Mouse (Mus musculus) stomach, postnatal 0 days (tissue): ENCODE results near the gene Syt7. TPM values are rescaled to one million over a fixed set of nuclear protein-coding genes. Genes with fewer than 3 reads are reported as not detected.

ENCODE experiments used
- ATAC-seq: fragments of 200-750 bp; cut with Nextera tagmentation; 2 replicates; pipeline ENCODE4 v1.8.0; 2017; ENCODE audit not compliant: low FRiP score, low TSS enrichment
- DNase-seq: peaks from one replicate; pipeline ENCODE4 v3.0.0-alpha.2; 2016; ENCODE audit warnings: low spot score
- H3K27ac ChIP-seq: fragments of 300-500 bp; sonication (generic); replicated peaks from 2 replicates; pipeline ENCODE4 v1.5.1; 2014; ENCODE audit warnings: mild to moderate bottlenecking, control low read depth
- H3K27me3 ChIP-seq: fragments of 300-500 bp; sonication (generic); 2 replicates; pipeline ENCODE4 v1.6.1; 2014; ENCODE audit warnings: low read length; ENCODE audit not compliant: control insufficient read depth, insufficient read depth
- H3K36me3 ChIP-seq: fragments of 300-500 bp; sonication (generic); 2 replicates; pipeline ENCODE4 v1.6.1; 2014; ENCODE audit warnings: low read length, mixed read lengths; ENCODE audit not compliant: control insufficient read depth, insufficient read depth
- H3K4me1 ChIP-seq: fragments of 300-500 bp; sonication (generic); replicated peaks from 2 replicates; pipeline ENCODE4 v1.6.1; 2014; ENCODE audit warnings: antibody characterized with exemption; ENCODE audit not compliant: control insufficient read depth, insufficient read depth
- H3K4me2 ChIP-seq: fragments of 300-500 bp; sonication (generic); replicated peaks from 2 replicates; pipeline ENCODE4 v1.6.1; 2014; ENCODE audit warnings: low read depth, mild to moderate bottlenecking, control low read depth, moderate library complexity
- H3K4me3 ChIP-seq: fragments of 300-500 bp; sonication (generic); 2 replicates; pipeline ENCODE4 v1.5.1; 2014; ENCODE audit warnings: low read depth, low read length, control low read depth
- H3K9ac ChIP-seq: fragments of 300-500 bp; sonication (generic); 2 replicates; pipeline ENCODE4 v1.6.1; 2014; ENCODE audit warnings: mild to moderate bottlenecking, low read length, control low read depth, mixed read lengths
- H3K9me3 ChIP-seq: fragments of 300-500 bp; sonication (generic); 2 replicates; pipeline ENCODE4 v1.6.1; 2016; ENCODE audit warnings: low read length; ENCODE audit not compliant: control insufficient read depth
- CTCF ChIP-seq: IDR thresholded peaks from 2 replicates; pipeline ENCODE4 v1.5.1; 2016; ENCODE audit warnings: antibody characterized with exemption, low read depth, mild to moderate bottlenecking, moderate library complexity
- EP300 ChIP-seq: optimal IDR thresholded peaks from 2 replicates; pipeline ENCODE3; 2016; ENCODE audit warnings: antibody characterized with exemption
- WGBS: fragments of 180-500 bp; shearing (Covaris S2); extraction: QIAGEN DNeasy Blood & Tissue Kit; methylation state at CpG from one replicate; pipeline ENCODE4 v1.1.7; 2014; 5-methylcytosine and 5-hydroxymethylcytosine counted together
- polyA plus RNA-seq: library from polyadenylated mRNA; unstranded; fragments of >200 nt; fragmentation: Nextera tagmentation; extraction: Ambion mirVana; gene quantifications from 2 replicates; pipeline ENCODE4 v1.2.1, GENCODE M21; 2015

The Syt7 gene
- polyA plus RNA-seq, 1 experiment from 2014 or later = 2.7 TPM

DNA sequence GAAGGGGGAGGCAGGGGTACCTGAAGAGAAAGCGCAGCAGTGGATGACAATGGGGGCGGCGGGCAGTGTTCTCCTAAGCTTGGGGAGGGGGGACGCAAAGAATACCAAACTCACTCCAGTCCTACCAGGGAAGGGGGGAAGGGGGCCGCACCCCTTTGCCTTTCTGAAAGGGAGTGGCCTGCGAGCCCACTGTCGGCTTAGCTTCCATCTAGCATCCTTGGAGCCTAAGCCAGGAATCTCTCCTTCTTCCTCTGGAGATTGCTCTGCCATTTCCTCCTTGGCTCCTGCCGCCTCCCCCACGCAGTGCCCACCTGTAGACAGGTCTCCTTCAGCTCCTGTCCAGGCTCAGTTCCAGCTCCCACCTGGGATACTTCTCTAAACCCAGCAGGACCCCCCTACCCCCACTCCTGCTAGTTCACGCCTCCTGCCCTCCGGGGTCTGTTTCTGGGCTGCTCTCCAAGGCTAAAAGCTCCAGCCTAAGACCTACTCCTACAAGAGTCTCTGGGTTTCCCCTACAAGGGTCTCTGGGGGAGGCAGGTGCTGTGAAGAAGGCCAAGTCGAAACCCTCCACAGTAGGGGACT is 1.3 kb downstream of the Syt7 start:
- DNase-seq = no peak

GRCm38 (mm10) chr19:10391028-10391427 is 2.1 kb downstream of the Syt7 start:
- WGBS = 84% methylated on average over 7 of the region's 7 CpGs
- TF ChIP-seq EP300 (no peak), CTCF (no peak)
- DNase-seq (no peak), ATAC-seq (no peak)
- Histone ChIP-seq H3K27ac (no peak overlapping the region), H3K4me1 (no peaks in the 10 kb centered on the region), H3K27me3 (no peaks in the 10 kb centered on the region; the same call in 1 of the 2 replicates), H3K36me3 (no peaks in the 10 kb centered on the region), H3K9me3 (no peaks in the 10 kb centered on the region), H3K9ac (no peak overlapping the region), H3K4me2 (no peak overlapping the region), H3K4me3 (no peak overlapping the region)

More for the DNA sequence above, 1.3 kb downstream of the Syt7 start:
- Histone ChIP-seq H3K27me3 (no peaks in the 10 kb centered on the region; the same call in 1 of the 2 replicates), H3K27ac (no peak overlapping the region), H3K9ac (no peak overlapping the region), H3K4me3 (no peak overlapping the region; the same call in 1 of the 2 replicates), H3K36me3 (no peaks in the 10 kb centered on the region), H3K4me1 (no peaks in the 10 kb centered on the region), H3K4me2 (no peak overlapping the region), H3K9me3 (no peaks in the 10 kb centered on the region)
- 25% methylated on average over 11 of the region's 12 CpGs for WGBS
- TF ChIP-seq CTCF (no peak), EP300 (no peak)
- ATAC-seq = no peak

GRCm38 (mm10) chr19:10391995-10392394 is 3.1 kb downstream of the Syt7 start:
- Histone ChIP-seq H3K4me2 (no peak overlapping the region), H3K36me3 (no peaks in the 10 kb centered on the region), H3K9ac (no peak overlapping the region), H3K4me3 (no peak overlapping the region), H3K27ac (no peak overlapping the region), H3K27me3 (no peaks in the 10 kb centered on the region; the same call in 1 of the 2 replicates), H3K4me1 (no peaks in the 10 kb centered on the region), H3K9me3 (no peaks in the 10 kb centered on the region)
- DNase-seq (peak; percentile 61), ATAC-seq (no peak)
- WGBS = 28% methylated on average over 3 of the region's 3 CpGs
- TF ChIP-seq CTCF (peak; percentile 81), EP300 (no peak)

- no peak for TF ChIP-seq CTCF
- TF ChIP-seq EP300 = no peak
- Histone ChIP-seq H3K9ac (no peak overlapping the region), H3K27ac (no peak overlapping the region), H3K4me1 (no peaks in the 10 kb centered on the region), H3K4me3 (no peak overlapping the region), H3K36me3 (no peaks in the 10 kb centered on the region), H3K27me3 (no peaks in the 10 kb centered on the region; the same call in 1 of the 2 replicates), H3K4me2 (no peak overlapping the region), H3K9me3 (no peaks in the 10 kb centered on the region)
- DNase-seq (no peak), ATAC-seq (no peak)
- 90% methylated on average over 6 of the region's 6 CpGs for WGBS
Measured at GRCm38 (mm10) chr19:10393471-10393870, 4.6 kb downstream of the Syt7 start.

GRCm38 (mm10) chr19:10393874-10394500 is 5.1 kb downstream of the Syt7 start:
- H3K27ac ChIP-seq = no peak overlapping the region
- H3K9me3 ChIP-seq = no peaks in the 10 kb centered on the region
- no peak overlapping the region for H3K9ac ChIP-seq
- TF ChIP-seq CTCF (no peak), EP300 (no peak)
- DNase-seq = no peak
- no peaks in the 10 kb centered on the region for H3K4me1 ChIP-seq
- no peak overlapping the region for H3K4me2 ChIP-seq
- no peak overlapping the region for H3K4me3 ChIP-seq
- H3K27me3 ChIP-seq = no peaks in the 10 kb centered on the region; the same call in 1 of the 2 replicates
- 59% methylated on average over 15 of the region's 15 CpGs for WGBS
- ATAC-seq = no peak
- no peaks in the 10 kb centered on the region for H3K36me3 ChIP-seq

DNA sequence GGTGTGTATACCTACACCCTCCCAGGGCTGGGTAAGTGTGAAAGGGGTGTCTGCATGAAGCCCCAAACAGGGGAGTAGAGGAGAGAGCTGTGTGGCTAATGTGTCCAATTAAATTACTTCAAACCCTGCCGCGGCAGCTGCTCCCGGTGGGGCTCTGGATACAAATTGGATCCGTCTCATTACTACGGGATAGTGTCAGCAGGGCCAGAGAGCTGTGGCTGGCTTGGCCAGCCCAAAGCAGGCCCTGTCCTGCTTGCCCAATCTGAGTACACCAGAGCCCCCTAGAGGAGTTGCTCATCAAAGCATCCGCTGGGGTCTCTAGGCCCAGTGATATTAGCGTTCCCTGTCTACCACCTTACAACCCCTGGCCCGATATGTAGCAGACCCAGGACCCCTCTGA is 6.3 kb downstream of the Syt7 start:
- ATAC-seq (no peak), DNase-seq (no peak)
- 41% methylated on average over 8 of the region's 8 CpGs for WGBS
- TF ChIP-seq CTCF = peak; percentile 48
- no peak for TF ChIP-seq EP300
- H3K4me1 ChIP-seq = no peaks in the 10 kb centered on the region
- no peaks in the 10 kb centered on the region for H3K27me3 ChIP-seq
- H3K9ac ChIP-seq = no peak overlapping the region
- no peak overlapping the region for H3K4me3 ChIP-seq
- H3K36me3 ChIP-seq = no peaks in the 10 kb centered on the region
- H3K9me3 ChIP-seq = no peaks in the 10 kb centered on the region
- H3K4me2 ChIP-seq = no peak overlapping the region
- H3K27ac ChIP-seq = no peak overlapping the region
